Mouse (Mus musculus) embryonic facial prominence, embryonic 10.5 days (tissue): Measurements from ENCODE around the gene Plekhj1. TPM values are rescaled to one million over a fixed set of nuclear protein-coding genes. Genes with fewer than 3 reads are reported as not detected.

Experiments
- DNase-seq: peaks from one replicate; pipeline ENCODE4 v3.0.0-alpha.2; 2017; ENCODE audit warnings: low spot score
- H3K27ac ChIP-seq: fragments of 300-500 bp; sonication (generic); replicated peaks from 2 replicates; pipeline ENCODE4 v1.5.1; 2016; ENCODE audit warnings: mild to moderate bottlenecking
- H3K27me3 ChIP-seq: fragments of 300-500 bp; sonication (generic); replicated peaks from 2 replicates; pipeline ENCODE4 v1.6.1; 2016; ENCODE audit warnings: low read depth, mild to moderate bottlenecking; ENCODE audit not compliant: poor library complexity, severe bottlenecking
- H3K36me3 ChIP-seq: fragments of 300-500 bp; sonication (generic); replicated peaks from 2 replicates; pipeline ENCODE4 v1.6.1; 2016; ENCODE audit warnings: mild to moderate bottlenecking, moderate library complexity
- H3K4me1 ChIP-seq: fragments of 300-500 bp; sonication (generic); 2 replicates; pipeline ENCODE4 v1.6.1; 2016
- H3K4me3 ChIP-seq: fragments of 300-500 bp; sonication (generic); 2 replicates; pipeline ENCODE4 v1.5.1; 2016; ENCODE audit warnings: mild to moderate bottlenecking, moderate library complexity
- H3K9me3 ChIP-seq: fragments of 300-500 bp; sonication (generic); 2 replicates; pipeline ENCODE4 v1.6.1; 2016; ENCODE audit warnings: mild to moderate bottlenecking
- WGBS: fragments of 180-500 bp; shearing (Covaris S2); methylation state at CpG from one replicate; pipeline ENCODE4 v1.1.7; 2016; 5-methylcytosine and 5-hydroxymethylcytosine counted together
- polyA plus RNA-seq: library from polyadenylated mRNA; unstranded; fragments of >200 nt; fragmentation: Nextera tagmentation; extraction: Ambion mirVana; gene quantifications from 2 replicates; pipeline ENCODE4 v1.2.1, GENCODE M21; 2016

Plekhj1 gene
- polyA plus RNA-seq, 1 experiment from 2014 or later: 181 TPM

GRCm38 (mm10) chr10:80779565-80779964 lies 18.9 kb downstream of the Plekhj1 start:
- Histone ChIP-seq H3K4me3 (no peak overlapping the region), H3K9me3 (no peaks in the 10 kb centered on the region), H3K27me3 (no peaks in the 10 kb centered on the region), H3K27ac (no peak overlapping the region), H3K4me1 (0 out of 2 replicates have a peak, but pooled peaks cover 2% of the 10 kb centered on the region), H3K36me3 (peaks cover 100% of the 10 kb centered on the region)
- no peak for DNase-seq

DNA sequence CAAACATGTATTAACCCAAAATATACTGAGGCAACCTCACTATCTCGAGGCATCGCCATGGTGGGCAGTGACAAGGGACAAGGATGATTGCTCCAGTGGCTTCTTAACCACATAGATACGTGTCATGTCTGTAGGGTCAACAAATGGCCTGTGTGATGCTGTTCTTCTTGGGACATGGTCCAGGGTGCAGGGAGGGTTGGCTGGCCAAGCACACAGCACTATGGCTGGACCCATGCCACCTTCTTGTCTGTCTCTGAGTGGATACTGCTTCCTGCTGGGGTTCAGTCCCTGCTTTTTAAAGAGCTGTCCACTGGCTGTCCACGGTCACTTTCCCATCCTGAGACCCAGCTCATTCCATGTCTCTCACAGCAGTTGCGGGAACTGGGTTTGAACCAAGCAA lies 21.3 kb downstream of the Plekhj1 start:
- H3K4me3 ChIP-seq: no peak overlapping the region
- peaks cover 6% of the 10 kb centered on the region; the same call in 1 of the 2 replicates for H3K4me1 ChIP-seq
- 94% methylated on average over 5 of the region's 5 CpGs for WGBS
- H3K9me3 ChIP-seq: no peaks in the 10 kb centered on the region
- no peaks in the 10 kb centered on the region for H3K27me3 ChIP-seq
- H3K36me3 ChIP-seq: peaks cover 100% of the 10 kb centered on the region
- DNase-seq: no peak
- no peak overlapping the region for H3K27ac ChIP-seq

DNA sequence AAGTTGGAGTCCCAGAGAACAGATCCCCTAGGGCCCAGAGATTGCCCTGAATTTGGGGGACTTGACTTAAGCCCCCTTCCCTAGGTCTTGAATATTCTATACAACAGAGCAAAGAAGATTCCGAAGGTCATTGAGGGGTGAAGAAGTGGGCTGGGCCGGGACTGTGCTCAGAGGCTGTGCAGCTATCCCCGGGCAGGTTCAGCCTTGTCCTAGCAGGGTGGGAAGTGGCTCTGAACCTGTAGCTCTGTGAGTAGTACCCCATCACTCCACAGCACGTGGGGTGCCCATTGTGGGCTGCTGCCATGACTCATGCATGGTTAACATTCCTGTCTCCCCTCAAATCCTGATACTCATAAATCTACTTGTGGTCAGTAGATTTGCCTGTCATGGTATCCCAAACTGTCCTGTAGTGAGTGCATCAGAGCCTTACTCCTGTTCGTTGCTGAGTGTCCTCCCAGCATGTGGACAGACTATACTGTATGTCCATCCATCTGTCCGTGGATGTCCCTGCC lies 22.0 kb downstream of the Plekhj1 start:
- WGBS: 91% methylated on average over 6 of the region's 6 CpGs
- no peak for DNase-seq
- Histone ChIP-seq H3K4me1 (peaks cover 6% of the 10 kb centered on the region; the same call in 1 of the 2 replicates), H3K27me3 (no peaks in the 10 kb centered on the region), H3K4me3 (no peak overlapping the region), H3K36me3 (peaks cover 100% of the 10 kb centered on the region), H3K27ac (no peak overlapping the region), H3K9me3 (no peaks in the 10 kb centered on the region)

- Histone ChIP-seq H3K27ac (no peak overlapping the region), H3K4me3 (no peak overlapping the region), H3K36me3 (peaks cover 100% of the 10 kb centered on the region), H3K9me3 (no peaks in the 10 kb centered on the region), H3K27me3 (no peaks in the 10 kb centered on the region), H3K4me1 (peaks cover 6% of the 10 kb centered on the region; the same call in 1 of the 2 replicates)
- no peak for DNase-seq
- 90% methylated on average over 4 of the region's 4 CpGs for WGBS
Observed at GRCm38 (mm10) chr10:80775731-80776130, 22.7 kb downstream of the Plekhj1 start.

- WGBS: 86% methylated on average over 4 of the region's 4 CpGs
- H3K36me3 ChIP-seq: peaks cover 100% of the 10 kb centered on the region
Observed at GRCm38 (mm10) chr10:80774981-80775380, 23.4 kb downstream of the Plekhj1 start.

GRCm38 (mm10) chr10:80774549-80774948 lies 23.9 kb downstream of the Plekhj1 start:
- Histone ChIP-seq H3K4me3 (peak overlapping the region; percentile 25; the same call in 1 of the 2 replicates), H3K9me3 (no peaks in the 10 kb centered on the region), H3K27ac (no peak overlapping the region), H3K4me1 (peaks cover 6% of the 10 kb centered on the region; the same call in 1 of the 2 replicates), H3K27me3 (no peaks in the 10 kb centered on the region), H3K36me3 (peaks cover 100% of the 10 kb centered on the region)
- DNase-seq: peak; percentile 72
- 62% methylated on average over 2 of the region's 2 CpGs for WGBS

More at GRCm38 (mm10) chr10:80774981-80775380, 23.4 kb downstream of the Plekhj1 start:
- DNase-seq: no peak
- H3K9me3 ChIP-seq: no peaks in the 10 kb centered on the region
- H3K27ac ChIP-seq: no peak overlapping the region
- H3K4me1 ChIP-seq: peaks cover 6% of the 10 kb centered on the region; the same call in 1 of the 2 replicates
- H3K4me3 ChIP-seq: peak overlapping the region; percentile 25; the same call in 1 of the 2 replicates
- H3K27me3 ChIP-seq: no peaks in the 10 kb centered on the region

GRCm38 (mm10) chr10:80773816-80774215 lies 24.6 kb downstream of the Plekhj1 start:
- H3K4me1 ChIP-seq: peaks cover 6% of the 10 kb centered on the region; the same call in 1 of the 2 replicates
- peaks cover 100% of the 10 kb centered on the region for H3K36me3 ChIP-seq
- 89% methylated on average over 5 of the region's 5 CpGs for WGBS
- DNase-seq: no peak
- H3K27me3 ChIP-seq: no peaks in the 10 kb centered on the region
- peak overlapping the region; percentile 22; the same call in 1 of the 2 replicates for H3K4me3 ChIP-seq
- H3K9me3 ChIP-seq: no peaks in the 10 kb centered on the region
- no peak overlapping the region for H3K27ac ChIP-seq

DNA sequence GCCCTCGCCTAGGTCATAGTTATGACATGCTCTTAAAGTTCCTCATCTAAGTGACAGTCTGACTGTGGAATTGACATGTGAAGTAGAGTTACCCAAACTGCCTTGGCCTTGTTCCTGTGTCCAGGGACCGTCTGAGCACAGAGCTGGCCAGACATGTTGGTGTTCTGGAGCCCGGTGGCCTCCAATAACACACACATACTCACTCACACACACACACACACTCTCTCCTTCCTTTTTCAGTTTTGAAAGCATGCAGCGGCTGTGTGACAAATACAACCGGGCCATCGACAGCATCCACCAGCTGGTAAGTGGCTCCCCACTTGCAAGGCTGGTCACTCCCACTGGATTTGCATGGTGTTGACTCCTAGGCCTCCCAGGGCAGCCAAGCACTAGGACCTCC lies 30.1 kb downstream of the Plekhj1 start:
- WGBS: 90% methylated on average over 6 of the region's 6 CpGs
- Histone ChIP-seq H3K9me3 (no peaks in the 10 kb centered on the region), H3K4me1 (peaks cover 12% of the 10 kb centered on the region), H3K4me3 (no peak overlapping the region), H3K27ac (no peak overlapping the region), H3K27me3 (no peaks in the 10 kb centered on the region), H3K36me3 (peaks cover 97% of the 10 kb centered on the region)
- DNase-seq: no peak

DNA sequence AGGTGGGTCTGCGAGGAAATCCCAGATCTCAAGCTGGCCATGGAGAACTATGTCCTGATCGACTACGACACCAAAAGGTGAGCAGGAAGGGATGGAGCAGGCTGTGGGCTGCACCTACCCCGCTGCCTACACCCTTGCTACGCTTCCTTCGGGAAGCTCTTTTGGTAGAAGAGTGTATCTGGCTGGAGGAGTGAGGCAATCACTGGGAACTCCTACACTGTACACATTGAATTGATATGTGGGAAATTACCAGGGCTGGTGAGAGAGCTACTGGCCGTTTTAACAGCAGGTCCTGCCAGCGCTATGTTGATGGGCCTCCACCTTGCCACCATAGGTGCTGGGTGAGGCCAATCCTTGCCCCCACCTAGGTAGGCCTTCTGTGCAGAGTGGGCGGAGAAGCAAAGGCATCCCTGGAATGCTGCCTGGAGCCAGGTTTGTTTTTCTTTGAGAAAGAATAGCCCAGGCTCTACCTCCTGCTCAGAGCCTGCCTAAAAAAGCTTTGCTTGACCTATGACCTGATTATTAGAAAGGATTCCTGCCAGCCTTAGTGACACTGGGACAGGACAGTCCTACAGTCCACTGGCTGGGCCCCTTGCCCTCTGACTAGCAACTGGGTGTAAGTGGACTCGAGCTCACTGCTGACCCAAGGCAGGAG lies 32.1 kb downstream of the Plekhj1 start:
- Histone ChIP-seq H3K27me3 (no peaks in the 10 kb centered on the region), H3K36me3 (peaks cover 86% of the 10 kb centered on the region), H3K4me1 (peaks cover 20% of the 10 kb centered on the region), H3K27ac (0 out of 2 replicates have a peak overlapping the region, but pooled peaks have one; percentile 14), H3K9me3 (no peaks in the 10 kb centered on the region), H3K4me3 (no peak overlapping the region)
- 70% methylated on average over 10 of the region's 10 CpGs for WGBS
- DNase-seq: no peak

GRCm38 (mm10) chr10:80765746-80766145 lies 32.7 kb downstream of the Plekhj1 start:
- Histone ChIP-seq H3K4me1 (peaks cover 25% of the 10 kb centered on the region), H3K27me3 (no peaks in the 10 kb centered on the region), H3K4me3 (no peak overlapping the region), H3K36me3 (peaks cover 81% of the 10 kb centered on the region), H3K9me3 (no peaks in the 10 kb centered on the region), H3K27ac (no peak overlapping the region)
- 84% methylated on average over 2 of the region's 2 CpGs for WGBS
- DNase-seq: no peak

- 92% methylated on average over 2 of the region's 2 CpGs for WGBS
- peaks cover 58% of the 10 kb centered on the region for H3K36me3 ChIP-seq
Observed at GRCm38 (mm10) chr10:80763502-80763901, 34.9 kb downstream of the Plekhj1 start.

DNA sequence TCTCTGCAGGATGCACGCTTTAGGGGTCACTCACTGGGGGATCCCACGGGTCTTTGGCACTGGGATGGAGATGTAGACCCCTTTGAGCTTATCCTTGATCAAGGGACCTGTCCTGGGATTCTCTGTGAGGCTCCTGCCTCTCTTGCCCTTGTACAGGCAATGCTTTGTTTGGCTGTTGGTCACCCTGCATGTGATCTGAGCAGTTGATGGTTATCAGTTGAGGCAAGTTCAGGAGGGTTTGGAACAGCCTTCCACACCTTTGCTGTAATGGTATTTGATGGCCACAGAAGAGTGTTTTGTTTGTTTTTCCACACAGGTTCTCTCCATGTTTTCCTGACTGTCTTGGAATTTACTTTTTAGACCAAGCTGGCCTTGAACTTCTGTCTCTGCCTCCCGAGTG lies 36.6 kb downstream of the Plekhj1 start:
- 77% methylated on average over 3 of the region's 3 CpGs for WGBS
- no peaks in the 10 kb centered on the region for H3K27me3 ChIP-seq
- H3K4me3 ChIP-seq: no peak overlapping the region
- peaks cover 55% of the 10 kb centered on the region for H3K4me1 ChIP-seq
- H3K9me3 ChIP-seq: no peaks in the 10 kb centered on the region
- H3K36me3 ChIP-seq: peaks cover 43% of the 10 kb centered on the region
- no peak overlapping the region for H3K27ac ChIP-seq
- DNase-seq: no peak

More at GRCm38 (mm10) chr10:80763502-80763901, 34.9 kb downstream of the Plekhj1 start:
- H3K27me3 ChIP-seq: no peaks in the 10 kb centered on the region
- no peak for DNase-seq
- H3K4me3 ChIP-seq: no peak overlapping the region
- no peak overlapping the region for H3K27ac ChIP-seq
- H3K9me3 ChIP-seq: no peaks in the 10 kb centered on the region
- H3K4me1 ChIP-seq: peaks cover 39% of the 10 kb centered on the region
